ENCODE assay signal across 18 mouse cellular contexts in the genomic region with DNA sequence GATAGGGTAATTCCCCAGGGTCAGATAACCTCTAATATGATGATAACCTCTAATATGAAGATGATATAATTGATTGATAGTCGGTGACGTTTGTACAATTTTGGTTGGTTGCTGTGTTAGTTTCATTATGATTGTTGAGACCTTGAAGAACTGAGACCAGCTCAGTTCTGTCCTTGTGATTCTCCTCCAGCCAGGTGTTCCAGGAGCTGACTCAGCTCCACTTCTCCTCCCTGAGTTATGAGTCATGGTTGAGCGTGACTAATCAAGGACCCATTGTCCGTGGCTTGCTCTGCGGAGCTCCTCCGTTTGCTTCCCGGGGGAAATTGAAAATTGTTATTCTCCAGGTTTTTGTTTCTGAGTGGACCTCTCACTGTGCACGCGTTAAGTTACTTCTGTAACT. TPM values are rescaled to one million over a fixed set of nuclear protein-coding genes. Genes with fewer than 3 reads are reported as not detected.
DNase-seq lines count a peak whose midpoint lies in the region; ATAC-seq and TF ChIP-seq lines count a peak whose summit lies in the region.
"Had no signal": no experiment of that assay in that cellular context is flagged by ENCODE, and none has a peak within 500 bp of the region (broad histone marks: within the 10 kb centered on the region; RNA-seq: fewer than 3 reads in every experiment).

No protein-coding gene starts in this region.

- no peaks in the 10 kb centered on the region for H3K27me3 ChIP-seq in kidney, embryonic 16.5 days (ENCODE audit: insufficient read depth, low read length)
- H3K27me3 ChIP-seq in small intestine, adult 2 months (ENCODE audit: control insufficient read depth, insufficient read depth, low read length): no peaks in the 10 kb centered on the region
- no peaks in the 10 kb centered on the region for H3K27me3 ChIP-seq in midbrain, embryonic 11.5 days (ENCODE audit: control insufficient read depth, insufficient read depth, low read length)
- H3K27me3 ChIP-seq: hindbrain, embryonic 13.5 days; lung, embryonic 15.5 days had no signal

- no peaks in the 10 kb centered on the region for H3K36me3 ChIP-seq in kidney, embryonic 16.5 days (ENCODE audit: insufficient read depth, low read length)
- no peaks in the 10 kb centered on the region for H3K36me3 ChIP-seq in small intestine, adult 2 months (ENCODE audit: control insufficient read depth, insufficient read depth, low read length)
- no peaks in the 10 kb centered on the region for H3K36me3 ChIP-seq in midbrain, embryonic 11.5 days (ENCODE audit: control insufficient read depth, insufficient read depth, low read length)
- H3K36me3 ChIP-seq: hindbrain, embryonic 13.5 days; lung, embryonic 15.5 days had no signal

- H3K9ac ChIP-seq in kidney, embryonic 16.5 days (replicated peaks; ENCODE audit: low read length): no peak overlapping the region
- H3K9ac ChIP-seq in midbrain, embryonic 11.5 days (ENCODE audit: low read length): no peak overlapping the region
- H3K9ac ChIP-seq: hindbrain, embryonic 13.5 days; lung, embryonic 15.5 days had no signal

- no peaks in the 10 kb centered on the region for H3K9me3 ChIP-seq in kidney, embryonic 16.5 days (ENCODE audit: low read length)
- H3K9me3 ChIP-seq in midbrain, embryonic 11.5 days (ENCODE audit: control insufficient read depth, low read length): no peaks in the 10 kb centered on the region
- H3K9me3 ChIP-seq: hindbrain, embryonic 13.5 days; lung, embryonic 15.5 days had no signal

- 0 out of 2 replicates have a peak, but pooled peaks cover 4% of the 10 kb centered on the region for H3K4me1 ChIP-seq in kidney, embryonic 16.5 days (ENCODE audit: insufficient read depth, low read length)
- peaks cover 15% of the 10 kb centered on the region; the same call in 1 of the 2 replicates for H3K4me1 ChIP-seq in small intestine, adult 2 months (ENCODE audit: control insufficient read depth, insufficient read depth, insufficient read length, low read length)
- H3K4me1 ChIP-seq in midbrain, embryonic 11.5 days (ENCODE audit: control insufficient read depth, insufficient read depth, low read length): no peaks in the 10 kb centered on the region
- H3K4me1 ChIP-seq: lung, embryonic 15.5 days had no signal

- 56% methylated on average over 9 of the region's 9 CpGs for WGBS in kidney, embryonic 16.5 days
- WGBS in small intestine, adult 2 months: 28% methylated on average over 9 of the region's 9 CpGs
- 77% methylated on average over 9 of the region's 9 CpGs for WGBS in midbrain, embryonic 11.5 days

- no peak for ATAC-seq in kidney, embryonic 16.5 days (ENCODE audit: low FRiP score, low TSS enrichment)
- no peak for ATAC-seq in monocyte, adult 5-6 weeks (replicated peaks; ENCODE audit: insufficient number of reproducible peaks, low FRiP score, low TSS enrichment, poor library complexity, severe bottlenecking)
- ATAC-seq in midbrain, embryonic 11.5 days (ENCODE audit: low FRiP score): no peak
- ATAC-seq: CD4-positive, CD25-positive, alpha-beta regulatory T cell, adult 4 months; forebrain, embryonic 16.5 days had no signal

- H3K27ac ChIP-seq in kidney, embryonic 16.5 days (ENCODE audit: low read length): no peak overlapping the region
- H3K27ac ChIP-seq in small intestine, adult 2 months (ENCODE audit: insufficient read depth, low read depth, low read length): peak overlapping the region; percentile 23; the same call in 1 of the 2 replicates
- no peak overlapping the region for H3K27ac ChIP-seq in midbrain, embryonic 11.5 days (ENCODE audit: low read depth, low read length)
- H3K27ac ChIP-seq: heart, adult 2 months; hindbrain, embryonic 13.5 days; lung, embryonic 15.5 days had no signal

- no peak for TF ChIP-seq CTCF in small intestine, adult 2 months (IDR thresholded peaks at IDR 0.05; ENCODE audit: extremely low read depth, insufficient read length, insufficient replicate concordance, low read depth, low read length)

- peak overlapping the region; percentile 6 for H3K4me3 ChIP-seq in kidney, embryonic 16.5 days (ENCODE audit: low read length)
- peak overlapping the region; percentile 9; the same call in 1 of the 2 replicates for H3K4me3 ChIP-seq in small intestine, adult 2 months (ENCODE audit: low read depth, low read length)
- no peak overlapping the region for H3K4me3 ChIP-seq in midbrain, embryonic 11.5 days (ENCODE audit: low read depth, low read length)
- H3K4me3 ChIP-seq: heart, adult 2 months; hindbrain, embryonic 13.5 days; lung, embryonic 15.5 days had no signal

- no peak for DNase-seq in kidney, adult 8-10 months
- DNase-seq in MN1 (ENCODE audit: low spot score): peak; percentile 7
- peak; percentile 79 for DNase-seq in brain, adult 2 months (ENCODE audit: low read depth, low spot score)
- DNase-seq in midbrain, embryonic 11.5 days (ENCODE audit: low spot score, missing footprints): no peak
- no peak for DNase-seq in spleen, postnatal 10 days (ENCODE audit: low spot score in 2 of 2)
- DNase-seq: cerebellum, postnatal 10 days; heart, adult 2 months; kidney, postnatal 4 days; layer of hippocampus, postnatal 36 days; left cerebral cortex, postnatal 4 days had no signal

- TF ChIP-seq POLR2A in small intestine, adult 2 months (IDR thresholded peaks at IDR 0.05; ENCODE audit: low read depth, low read length): no peak

- peak overlapping the region; percentile 36 for H3K4me2 ChIP-seq in kidney, embryonic 16.5 days (replicated peaks; ENCODE audit: low read depth, low read length)
- H3K4me2 ChIP-seq in midbrain, embryonic 11.5 days: no peak overlapping the region
- H3K4me2 ChIP-seq: hindbrain, embryonic 13.5 days; liver, embryonic 11.5 days; lung, embryonic 15.5 days had no signal

RNA-seq across cellular contexts. Expression of gene Bach1, which starts 33.5 kb away (rescaled TPM):
- polyA plus RNA-seq in kidney, embryonic 16.5 days (2015; fragmentation: Nextera tagmentation; extraction: Ambion mirVana): 12.0 and 12.5 TPM in 2 replicates
- polyA plus RNA-seq in small intestine, adult 2 months (2012; rRNA removed): 4.9 and 29.1 TPM in 2 replicates
- 116 to 177 TPM (median 171 TPM) in 3 replicates for total RNA-seq in monocyte, adult 5-6 weeks (2017)
- 19.2 and 19.3 TPM in 2 replicates for polyA plus RNA-seq in midbrain, embryonic 11.5 days (2014; fragmentation: Nextera tagmentation; extraction: Ambion mirVana)

Comparison
In these comparisons a context has a peak if more than half of its experiments do, and no peak if none do; other contexts are left out.
1. DNase-seq: peak in MN1 (single experiment) and brain, adult 2 months (single experiment); none in kidney, adult 8-10 months (0 of 2), midbrain, embryonic 11.5 days (single experiment) and spleen, postnatal 10 days (0 of 2).